Mouse (Mus musculus) liver, adult 2 months (tissue): ENCODE measurements around the gene Foxe1. TPM values are rescaled to one million over a fixed set of nuclear protein-coding genes. Genes with fewer than 3 reads are reported as not detected.
A peak's percentile ranks its signal among the peaks of the same experiment; 100 is the strongest.

Experiments
- DNase-seq: peaks from one replicate; pipeline ENCODE4 v3.0.0-alpha.2; 2011; ENCODE audit warnings: low read depth, low spot score; ENCODE audit errors: extremely low read depth
- H3K27ac ChIP-seq: fragments of 200-500 bp; replicated peaks from 2 replicates; pipeline ENCODE4 v1.5.1; 2012; ENCODE audit warnings: low read depth, mild to moderate bottlenecking, control low read depth, inconsistent platforms, low read length; ENCODE audit not compliant: insufficient read depth
- H3K27me3 ChIP-seq: fragments of 200-500 bp; 2 replicates; pipeline ENCODE4 v1.6.1; 2012; ENCODE audit warnings: mild to moderate bottlenecking, moderate library complexity, low read length, inconsistent platforms; ENCODE audit not compliant: control insufficient read depth, insufficient read depth
- H3K36me3 ChIP-seq: fragments of 200-500 bp; 2 replicates; pipeline ENCODE4 v1.6.1; 2012; ENCODE audit warnings: low read length, inconsistent platforms; ENCODE audit not compliant: control insufficient read depth, insufficient read depth
- H3K4me1 ChIP-seq: fragments of 200-500 bp; 2 replicates; pipeline ENCODE4 v1.6.1; 2011; ENCODE audit warnings: low read length; ENCODE audit not compliant: control insufficient read depth, insufficient read depth
- H3K4me3 ChIP-seq: fragments of 200-500 bp; 2 replicates; pipeline ENCODE4 v1.5.1; 2011; ENCODE audit warnings: low read depth, mild to moderate bottlenecking, control low read depth, low read length, moderate library complexity; ENCODE audit not compliant: insufficient read depth
- H3K79me2 ChIP-seq: fragments of 200-500 bp; 2 replicates; pipeline ENCODE4 v1.6.1; 2012; ENCODE audit warnings: inconsistent platforms, mild to moderate bottlenecking, low read length, moderate library complexity; ENCODE audit not compliant: control insufficient read depth, insufficient read depth
- H3K9ac ChIP-seq: fragments of 200-500 bp; 2 replicates; pipeline ENCODE4 v1.6.1; 2012; ENCODE audit warnings: low read depth, mild to moderate bottlenecking, control low read depth, inconsistent platforms, low read length
- CTCF ChIP-seq: fragments of 200-500 bp; IDR thresholded peaks from 2 replicates; pipeline ENCODE4 v1.5.1; 2011; ENCODE audit warnings: low read depth, low read length, control low read depth
- POLR2A ChIP-seq: fragments of 200-500 bp; IDR thresholded peaks from 2 replicates; pipeline ENCODE4 v1.6.1; 2011; ENCODE audit warnings: low read length, control low read depth; ENCODE audit not compliant: insufficient read depth; ENCODE audit errors: extremely low read depth
- WGBS: fragments of 180-500 bp; shearing (Covaris S2); methylation state at CpG from one replicate; pipeline ENCODE4 v1.1.7; 2018; 5-methylcytosine and 5-hydroxymethylcytosine counted together
- polyA plus RNA-seq: library from polyadenylated mRNA; depleted of rRNA; stranded (reverse); fragments of >200 nt; gene quantifications from 2 replicates; pipeline ENCODE4 v1.2.3, GENCODE M21; 2012
- total RNA-seq: library from RNA; depleted of rRNA; stranded (reverse); fragments of >200 nt; gene quantifications from 2 replicates; pipeline ENCODE4 v1.2.3, GENCODE M21; 2014

The Foxe1 gene
- total and polyA plus RNA-seq, 2 experiments, result 0.04 TPM; not detected in 1

DNA sequence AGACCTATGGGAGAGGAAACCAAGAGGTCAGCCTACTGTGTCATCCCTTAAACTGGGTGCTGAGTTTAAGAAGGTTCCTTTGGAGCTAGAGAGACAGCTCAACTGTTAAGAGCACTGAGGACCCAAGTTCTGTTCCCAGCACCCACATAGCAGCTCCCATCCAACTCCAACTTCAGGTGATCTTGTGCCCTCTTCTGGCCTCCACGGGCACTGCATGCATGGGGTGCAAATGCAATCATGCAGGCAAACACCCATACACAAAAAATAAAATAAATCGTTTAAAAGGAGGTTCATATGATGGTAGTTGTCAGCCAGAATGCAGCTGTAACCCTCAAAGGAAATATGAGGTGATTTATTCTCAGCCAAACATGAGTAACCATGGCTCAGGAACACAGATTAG is 21.0 kb downstream of the Foxe1 start:
- peaks cover 8% of the 10 kb centered on the region; the same call in 1 of the 2 replicates for H3K27me3 ChIP-seq
- 74% methylated on average over 2 of the region's 2 CpGs for WGBS
- no peaks in the 10 kb centered on the region for H3K79me2 ChIP-seq
- H3K4me3 ChIP-seq, result no peak overlapping the region
- no peaks in the 10 kb centered on the region for H3K4me1 ChIP-seq
- DNase-seq, result no peak
- H3K9ac ChIP-seq, result no peak overlapping the region
- no peaks in the 10 kb centered on the region for H3K36me3 ChIP-seq
- no peak overlapping the region for H3K27ac ChIP-seq
- TF ChIP-seq CTCF (peak; percentile 20; the same call in 1 of the 2 replicates), POLR2A (no peak)

DNA sequence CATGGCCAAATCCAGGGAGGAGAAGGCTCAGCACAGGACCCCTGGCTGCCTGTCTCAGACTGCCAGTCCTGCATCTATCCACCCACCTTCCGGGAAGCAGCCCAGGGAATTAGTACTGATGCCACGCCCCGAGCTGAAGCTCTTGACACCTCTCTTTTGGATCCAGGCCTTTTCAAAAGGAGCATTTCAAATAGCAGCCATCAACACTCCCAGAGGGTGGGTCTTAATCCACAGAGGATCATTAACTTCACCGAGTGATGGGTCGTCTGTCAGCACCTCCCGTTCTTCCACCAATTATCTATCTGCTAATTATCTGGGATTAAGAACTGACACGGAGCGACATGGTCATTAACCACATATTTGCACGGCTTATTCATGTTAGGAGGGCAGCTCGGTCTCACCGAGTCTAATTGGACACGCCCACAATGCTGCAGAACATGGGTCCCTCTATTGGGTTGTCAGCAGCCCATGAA is 24.1 kb downstream of the Foxe1 start:
- no peak for DNase-seq
- no peak for TF ChIP-seq CTCF
- TF ChIP-seq POLR2A, result no peak
- Histone ChIP-seq H3K4me3 (no peak overlapping the region), H3K79me2 (no peaks in the 10 kb centered on the region), H3K4me1 (no peaks in the 10 kb centered on the region), H3K27me3 (peaks cover 8% of the 10 kb centered on the region; the same call in 1 of the 2 replicates), H3K36me3 (no peaks in the 10 kb centered on the region), H3K9ac (no peak overlapping the region), H3K27ac (no peak overlapping the region)
- WGBS, result 14% methylated on average over 12 of the region's 12 CpGs

DNA sequence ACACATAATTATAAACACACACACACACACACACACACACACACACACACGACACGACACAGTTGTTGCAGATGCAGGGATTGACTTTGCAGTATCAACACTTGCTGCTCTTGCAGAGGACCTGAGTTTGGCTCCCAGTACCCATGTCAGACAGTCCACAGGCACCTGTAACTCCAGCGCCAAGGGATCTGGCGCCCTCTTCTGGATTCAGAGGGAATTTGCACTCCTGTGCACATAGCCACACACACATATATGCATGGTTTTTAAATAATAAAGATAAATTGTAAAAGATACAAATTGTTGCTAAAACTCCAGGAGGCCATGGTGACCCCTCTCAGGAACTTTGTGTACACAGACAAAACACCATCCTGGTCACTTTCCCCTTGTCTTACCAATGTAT is 25.7 kb downstream of the Foxe1 start:
- 69% methylated on average over 4 of the region's 4 CpGs for WGBS
- H3K27ac ChIP-seq, result no peak overlapping the region
- peaks cover 8% of the 10 kb centered on the region; the same call in 1 of the 2 replicates for H3K27me3 ChIP-seq
- H3K9ac ChIP-seq, result no peak overlapping the region
- H3K79me2 ChIP-seq, result no peaks in the 10 kb centered on the region
- no peaks in the 10 kb centered on the region for H3K36me3 ChIP-seq
- no peak overlapping the region for H3K4me3 ChIP-seq
- DNase-seq, result no peak
- H3K4me1 ChIP-seq, result no peaks in the 10 kb centered on the region
- TF ChIP-seq POLR2A, result no peak
- TF ChIP-seq CTCF, result peak; percentile 37; the same call in 1 of the 2 replicates

DNA sequence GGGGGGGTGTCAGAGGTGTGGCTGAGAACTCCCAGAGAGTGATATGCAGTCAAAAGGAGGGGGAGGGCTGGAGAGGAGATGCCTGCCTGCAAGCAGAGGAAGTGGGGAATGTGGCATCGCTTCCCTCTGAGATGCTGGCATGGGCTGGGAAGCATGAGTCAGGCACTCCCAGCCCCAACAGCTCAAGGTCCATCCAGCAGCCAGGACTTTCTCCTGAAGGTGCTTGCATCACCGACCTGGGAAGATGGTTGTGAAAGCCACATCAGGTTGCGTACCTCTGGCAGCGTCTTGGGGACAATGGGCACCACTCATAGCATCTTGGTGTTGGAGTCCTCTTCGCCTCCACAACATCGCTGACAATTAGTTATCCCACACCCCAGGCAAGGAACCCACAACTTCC is 27.0 kb downstream of the Foxe1 start:
- TF ChIP-seq CTCF (no peak), POLR2A (no peak)
- WGBS, result 38% methylated on average over 6 of the region's 6 CpGs
- no peak for DNase-seq
- H3K36me3 ChIP-seq, result no peaks in the 10 kb centered on the region
- H3K4me1 ChIP-seq, result peaks cover 2% of the 10 kb centered on the region; the same call in 1 of the 2 replicates
- no peaks in the 10 kb centered on the region for H3K79me2 ChIP-seq
- H3K27ac ChIP-seq, result no peak overlapping the region
- H3K27me3 ChIP-seq, result peaks cover 8% of the 10 kb centered on the region; the same call in 1 of the 2 replicates
- no peak overlapping the region for H3K9ac ChIP-seq
- no peak overlapping the region for H3K4me3 ChIP-seq

DNA sequence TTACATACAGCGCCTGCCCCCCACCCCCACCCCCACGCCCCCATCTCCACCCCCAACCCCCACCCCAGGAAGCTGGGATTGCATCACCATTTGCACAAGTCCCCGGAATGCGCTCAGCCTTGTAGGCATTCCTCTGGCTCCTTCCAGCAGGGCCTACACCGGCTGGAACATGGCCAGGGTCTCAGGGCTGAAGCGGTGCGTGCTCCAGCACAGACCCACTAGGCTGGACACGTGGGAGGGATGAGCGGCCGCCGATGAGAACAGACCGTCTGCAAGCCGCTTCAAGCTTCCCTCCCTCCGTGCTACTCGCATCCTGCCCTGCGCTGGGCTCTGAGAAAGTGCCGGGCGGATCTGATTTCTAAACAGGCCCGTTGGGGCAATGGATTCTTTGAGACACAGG is 27.6 kb downstream of the Foxe1 start:
- DNase-seq, result no peak
- WGBS, result 8% methylated on average over 19 of the region's 19 CpGs

DNA sequence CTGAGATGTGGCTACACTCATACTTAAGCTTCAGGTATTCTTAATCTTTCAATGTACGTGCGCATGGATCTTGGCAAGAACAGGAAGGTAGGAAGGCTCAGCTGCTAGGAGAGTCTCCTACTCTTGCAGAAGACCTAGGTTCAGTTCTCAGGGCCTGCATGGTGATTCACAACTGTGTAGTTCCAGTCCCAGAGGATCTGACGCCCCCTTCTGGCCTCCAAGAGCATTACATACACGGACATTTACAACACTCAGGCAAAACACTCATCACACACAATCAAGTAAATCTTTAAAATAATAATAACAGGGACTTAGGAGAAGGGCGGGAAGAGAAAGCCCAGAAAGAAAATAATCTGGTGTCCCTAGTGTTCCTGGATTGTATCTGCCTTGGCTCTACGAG is 31.0 kb downstream of the Foxe1 start:
- no peak for DNase-seq
- Histone ChIP-seq H3K27me3 (no peaks in the 10 kb centered on the region), H3K36me3 (peaks cover 7% of the 10 kb centered on the region), H3K9ac (no peak overlapping the region), H3K4me1 (peaks cover 2% of the 10 kb centered on the region; the same call in 1 of the 2 replicates), H3K27ac (no peak overlapping the region), H3K4me3 (no peak overlapping the region), H3K79me2 (no peaks in the 10 kb centered on the region)
- no peak for TF ChIP-seq POLR2A
- peak; percentile 48; the same call in 1 of the 2 replicates for TF ChIP-seq CTCF
- 54% methylated on average over 6 of the region's 6 CpGs for WGBS

More for the DNA sequence above, 27.6 kb downstream of the Foxe1 start:
- H3K79me2 ChIP-seq, result no peaks in the 10 kb centered on the region
- no peak overlapping the region for H3K27ac ChIP-seq
- peaks cover 2% of the 10 kb centered on the region; the same call in 1 of the 2 replicates for H3K4me1 ChIP-seq
- no peak for TF ChIP-seq POLR2A
- TF ChIP-seq CTCF, result no peak
- no peak overlapping the region for H3K4me3 ChIP-seq
- H3K9ac ChIP-seq, result no peak overlapping the region
- peaks cover 8% of the 10 kb centered on the region; the same call in 1 of the 2 replicates for H3K27me3 ChIP-seq
- H3K36me3 ChIP-seq, result no peaks in the 10 kb centered on the region
